Mouse (Mus musculus) midbrain, embryonic 13.5 days (tissue): ENCODE measurements around the gene Cnpy3. TPM values are rescaled to one million over a fixed set of nuclear protein-coding genes. Genes with fewer than 3 reads are reported as not detected.
"Not testable (repeated sequence)": the region's sequence is repeated elsewhere in the genome, so short reads cannot be mapped to it uniquely, and the experiment has no call there.

ENCODE experiments used
- ATAC-seq: fragments of 200-750 bp; cut with Nextera tagmentation; 2 replicates; pipeline ENCODE4 v1.8.0; 2017; ENCODE audit warnings: mild to moderate bottlenecking, moderate TSS enrichment, moderate library complexity
- H3K27ac ChIP-seq: fragments of 300-500 bp; sonication (generic); 2 replicates; pipeline ENCODE4 v1.5.1; 2015; ENCODE audit warnings: inconsistent platforms, mild to moderate bottlenecking, moderate library complexity
- H3K27me3 ChIP-seq: fragments of 300-500 bp; sonication (generic); 2 replicates; pipeline ENCODE4 v1.6.1; 2015; ENCODE audit warnings: mild to moderate bottlenecking, inconsistent platforms
- H3K36me3 ChIP-seq: fragments of 300-500 bp; sonication (generic); 2 replicates; pipeline ENCODE4 v1.6.1; 2015; ENCODE audit warnings: mild to moderate bottlenecking, inconsistent platforms
- H3K4me1 ChIP-seq: fragments of 300-500 bp; sonication (generic); replicated peaks from 2 replicates; pipeline ENCODE4 v1.6.1; 2015; ENCODE audit warnings: inconsistent platforms
- H3K4me2 ChIP-seq: fragments of 300-500 bp; sonication (generic); replicated peaks from 2 replicates; pipeline ENCODE4 v1.6.1; 2015; ENCODE audit warnings: moderate library complexity, mild to moderate bottlenecking, inconsistent platforms
- H3K4me3 ChIP-seq: fragments of 300-500 bp; sonication (generic); replicated peaks from 2 replicates; pipeline ENCODE4 v1.5.1; 2015; ENCODE audit warnings: mild to moderate bottlenecking, inconsistent platforms
- H3K9ac ChIP-seq: fragments of 300-500 bp; sonication (generic); replicated peaks from 2 replicates; pipeline ENCODE4 v1.6.1; 2015; ENCODE audit warnings: mild to moderate bottlenecking, inconsistent platforms
- H3K9me3 ChIP-seq: fragments of 300-500 bp; sonication (generic); 2 replicates; pipeline ENCODE4 v1.6.1; 2016; ENCODE audit warnings: mild to moderate bottlenecking, inconsistent platforms
- WGBS: fragments of 180-500 bp; shearing (Covaris S2); methylation state at CpG from one replicate; pipeline ENCODE4 v1.1.7; 2015; 5-methylcytosine and 5-hydroxymethylcytosine counted together
- polyA plus RNA-seq: library from polyadenylated mRNA; unstranded; fragments of >200 nt; fragmentation: Nextera tagmentation; extraction: Ambion mirVana; gene quantifications from 2 replicates; pipeline ENCODE4 v1.2.1, GENCODE M21; 2015

Cnpy3 gene
- polyA plus RNA-seq, 1 experiment from 2014 or later = 59.8 TPM

GRCm38 (mm10) chr17:46775070-46775469 is 23.1 kb upstream of the Cnpy3 start:
- Histone ChIP-seq H3K4me2 (no peak overlapping the region), H3K9me3 (no peaks in the 10 kb centered on the region), H3K27ac (no peak overlapping the region), H3K9ac (no peak overlapping the region), H3K27me3 (no peaks in the 10 kb centered on the region), H3K4me3 (no peak overlapping the region), H3K36me3 (peaks cover 61% of the 10 kb centered on the region), H3K4me1 (peaks cover 23% of the 10 kb centered on the region)
- ATAC-seq = no peak
- 95% methylated on average over 9 of the region's 9 CpGs for WGBS

GRCm38 (mm10) chr17:46774131-46774472 is 22.1 kb upstream of the Cnpy3 start:
- WGBS = 50% methylated on average over 2 of the region's 2 CpGs
- Histone ChIP-seq H3K9me3 (no peaks in the 10 kb centered on the region), H3K9ac (no peak overlapping the region; the same call in 1 of the 2 replicates), H3K4me3 (0 out of 2 replicates have a peak overlapping the region, but pooled peaks have one; percentile 90), H3K36me3 (peaks cover 52% of the 10 kb centered on the region), H3K27me3 (no peaks in the 10 kb centered on the region), H3K4me1 (peaks cover 23% of the 10 kb centered on the region), H3K4me2 (peak overlapping the region; percentile 96), H3K27ac (no peak overlapping the region)
- ATAC-seq = no peak

GRCm38 (mm10) chr17:46773278-46774130 is 21.5 kb upstream of the Cnpy3 start:
- peak overlapping the region; percentile 77; the same call in 1 of the 2 replicates for H3K27ac ChIP-seq
- H3K4me3 ChIP-seq = peak overlapping the region; percentile 90
- WGBS = 7% methylated on average over 19 of the region's 20 CpGs
- no peaks in the 10 kb centered on the region for H3K27me3 ChIP-seq
- ATAC-seq = no peak
- H3K4me2 ChIP-seq = peak overlapping the region; percentile 96
- no peaks in the 10 kb centered on the region for H3K9me3 ChIP-seq
- peaks cover 23% of the 10 kb centered on the region for H3K4me1 ChIP-seq
- H3K36me3 ChIP-seq = peaks cover 46% of the 10 kb centered on the region
- peak overlapping the region; percentile 88 for H3K9ac ChIP-seq

- H3K4me2 ChIP-seq = peak within 1 kb of the TSS; percentile 96
- peaks cover 23% of the 10 kb centered on the region for H3K4me1 ChIP-seq
- peak within 1 kb of the TSS; percentile 77 for H3K27ac ChIP-seq
- no peaks in the 10 kb centered on the region for H3K27me3 ChIP-seq
- H3K4me3 ChIP-seq = peak within 1 kb of the TSS; percentile 90
- peak; percentile 95 for ATAC-seq
- peaks cover 37% of the 10 kb centered on the region for H3K36me3 ChIP-seq
- WGBS = under 1% methylated on average over 50 of the region's 50 CpGs
- H3K9ac ChIP-seq = peak within 1 kb of the TSS; percentile 88
- no peaks in the 10 kb centered on the region for H3K9me3 ChIP-seq
These were observed 20.6 kb upstream of the Cnpy3 start, which contains the start of gene 2310039H08Rik for GRCm38 (mm10) chr17:46772404-46773277. 2310039H08Rik (plus strand) TSS chr17:46772635.

- Histone ChIP-seq H3K9me3 (no peaks in the 10 kb centered on the region), H3K27ac (peak overlapping the region; percentile 77; the same call in 1 of the 2 replicates), H3K4me2 (peak overlapping the region; percentile 96), H3K27me3 (no peaks in the 10 kb centered on the region), H3K4me3 (peak overlapping the region; percentile 90), H3K9ac (peak overlapping the region; percentile 88), H3K4me1 (peaks cover 23% of the 10 kb centered on the region), H3K36me3 (peaks cover 31% of the 10 kb centered on the region)
- ATAC-seq = peak; percentile 53
- 7% methylated on average over 5 of the region's 5 CpGs for WGBS
These were observed 20.0 kb upstream of the Cnpy3 start for GRCm38 (mm10) chr17:46772038-46772403.

GRCm38 (mm10) chr17:46771616-46772015 is 19.6 kb upstream of the Cnpy3 start:
- ATAC-seq = no peak
- H3K4me3 ChIP-seq = peak overlapping the region; percentile 90
- H3K4me1 ChIP-seq = peaks cover 23% of the 10 kb centered on the region
- H3K27me3 ChIP-seq = no peaks in the 10 kb centered on the region
- no peaks in the 10 kb centered on the region for H3K9me3 ChIP-seq
- 0 out of 2 replicates have a peak overlapping the region, but pooled peaks have one; percentile 77 for H3K27ac ChIP-seq
- H3K9ac ChIP-seq = peak overlapping the region; percentile 88
- WGBS = 70% methylated on average over 17 of the region's 17 CpGs
- H3K4me2 ChIP-seq = peak overlapping the region; percentile 96
- H3K36me3 ChIP-seq = peaks cover 27% of the 10 kb centered on the region

GRCm38 (mm10) chr17:46771025-46771424 is 19.0 kb upstream of the Cnpy3 start:
- ATAC-seq = no peak
- no peak overlapping the region for H3K4me3 ChIP-seq

GRCm38 (mm10) chr17:46770546-46770945 is 18.5 kb upstream of the Cnpy3 start:
- Histone ChIP-seq H3K4me2 (no peak overlapping the region), H3K4me1 (peaks cover 23% of the 10 kb centered on the region), H3K9ac (no peak overlapping the region), H3K27me3 (no peaks in the 10 kb centered on the region), H3K4me3 (no peak overlapping the region), H3K27ac (no peak overlapping the region), H3K36me3 (peaks cover 16% of the 10 kb centered on the region), H3K9me3 (no peaks in the 10 kb centered on the region)
- no peak for ATAC-seq
- WGBS = 93% methylated on average over 11 of the region's 11 CpGs

More at GRCm38 (mm10) chr17:46771025-46771424, 19.0 kb upstream of the Cnpy3 start:
- Histone ChIP-seq H3K36me3 (peaks cover 21% of the 10 kb centered on the region), H3K27me3 (no peaks in the 10 kb centered on the region), H3K4me1 (peaks cover 23% of the 10 kb centered on the region), H3K27ac (no peak overlapping the region), H3K9ac (no peak overlapping the region), H3K9me3 (no peaks in the 10 kb centered on the region), H3K4me2 (no peak overlapping the region)
- WGBS = 81% methylated on average over 4 of the region's 4 CpGs

- Histone ChIP-seq H3K27me3 (no peaks in the 10 kb centered on the region), H3K4me1 (peaks cover 8% of the 10 kb centered on the region), H3K4me2 (no peak overlapping the region), H3K27ac (no peak overlapping the region), H3K4me3 (no peak overlapping the region), H3K9ac (no peak overlapping the region), H3K36me3 (no peaks in the 10 kb centered on the region), H3K9me3 (no peaks in the 10 kb centered on the region)
- no peak for ATAC-seq
- 68% methylated on average over 8 of the region's 8 CpGs for WGBS
These were observed 15.9 kb upstream of the Cnpy3 start for GRCm38 (mm10) chr17:46767868-46768267.

GRCm38 (mm10) chr17:46764916-46765315 is 12.9 kb upstream of the Cnpy3 start:
- not testable (repeated sequence) for H3K36me3 ChIP-seq, H3K4me3 ChIP-seq, H3K27ac ChIP-seq, ATAC-seq, H3K9me3 ChIP-seq, H3K4me2 ChIP-seq, H3K27me3 ChIP-seq, H3K4me1 ChIP-seq, H3K9ac ChIP-seq
- 70% methylated on average over 9 of the region's 9 CpGs for WGBS

GRCm38 (mm10) chr17:46763544-46763943 is 11.5 kb upstream of the Cnpy3 start, which contains the start of gene Ptcra:
Ptcra (minus strand) TSS chr17:46763712.
- Histone ChIP-seq H3K36me3 (no peaks in the 10 kb centered on the region), H3K9ac (no peak within 1 kb of the TSS), H3K4me2 (no peak within 1 kb of the TSS), H3K27ac (no peak within 1 kb of the TSS), H3K9me3 (no peaks in the 10 kb centered on the region), H3K4me3 (no peak within 1 kb of the TSS), H3K27me3 (no peaks in the 10 kb centered on the region), H3K4me1 (no peaks in the 10 kb centered on the region)
- no peak for ATAC-seq
- 57% methylated on average over 2 of the region's 2 CpGs for WGBS

- H3K9me3 ChIP-seq = no peaks in the 10 kb centered on the region
- H3K9ac ChIP-seq = no peak overlapping the region
- no peaks in the 10 kb centered on the region for H3K27me3 ChIP-seq
- ATAC-seq = no peak
- H3K4me1 ChIP-seq = no peaks in the 10 kb centered on the region
- H3K36me3 ChIP-seq = no peaks in the 10 kb centered on the region
- H3K4me3 ChIP-seq = no peak overlapping the region
- H3K4me2 ChIP-seq = no peak overlapping the region
- 84% methylated on average over 12 of the region's 12 CpGs for WGBS
- H3K27ac ChIP-seq = no peak overlapping the region
These were observed 6.7 kb upstream of the Cnpy3 start for GRCm38 (mm10) chr17:46758753-46759152.
